Mouse (Mus musculus) lung, embryonic 14.5 days (tissue): ENCODE measurements around the gene Fbxw2. TPM values are rescaled to one million over a fixed set of nuclear protein-coding genes. Genes with fewer than 3 reads are reported as not detected.
"Not testable (repeated sequence)": the region's sequence is repeated elsewhere in the genome, so short reads cannot be mapped to it uniquely, and the experiment has no call there.

ENCODE experiments used
- ATAC-seq: fragments of 200-750 bp; cut with Nextera tagmentation; 2 replicates; pipeline ENCODE4 v1.8.0; 2017; ENCODE audit warnings: mild to moderate bottlenecking, moderate TSS enrichment, moderate library complexity; ENCODE audit not compliant: insufficient read depth
- DNase-seq: peaks from one replicate; pipeline ENCODE4 v3.0.0-alpha.2; 2015
- H3K27ac ChIP-seq: fragments of 300-500 bp; sonication (generic); 2 replicates; pipeline ENCODE4 v1.5.1; 2014; ENCODE audit warnings: low read depth, mild to moderate bottlenecking, moderate library complexity
- H3K27me3 ChIP-seq: fragments of 300-500 bp; sonication (generic); 2 replicates; pipeline ENCODE4 v1.6.1; 2014; ENCODE audit warnings: low read length, control low read depth; ENCODE audit not compliant: insufficient read depth
- H3K36me3 ChIP-seq: fragments of 300-500 bp; sonication (generic); 2 replicates; pipeline ENCODE4 v1.6.1; 2014; ENCODE audit warnings: control low read depth; ENCODE audit not compliant: insufficient read depth
- H3K4me1 ChIP-seq: fragments of 300-500 bp; sonication (generic); 2 replicates; pipeline ENCODE4 v1.6.1; 2014; ENCODE audit warnings: antibody characterized with exemption, control low read depth; ENCODE audit not compliant: insufficient read depth
- H3K4me2 ChIP-seq: fragments of 300-500 bp; sonication (generic); 2 replicates; pipeline ENCODE4 v1.6.1; 2014; ENCODE audit warnings: mild to moderate bottlenecking
- H3K4me3 ChIP-seq: fragments of 300-500 bp; sonication (generic); 2 replicates; pipeline ENCODE4 v1.5.1; 2014; ENCODE audit warnings: low read depth, low read length
- H3K9ac ChIP-seq: fragments of 300-500 bp; sonication (generic); 2 replicates; pipeline ENCODE4 v1.6.1; 2014
- H3K9me3 ChIP-seq: fragments of 300-500 bp; sonication (generic); 2 replicates; pipeline ENCODE4 v1.6.1; 2016; ENCODE audit warnings: low read depth, low read length, control low read depth
- CTCF ChIP-seq: IDR thresholded peaks from 2 replicates; pipeline ENCODE4 v1.5.1; 2016; ENCODE audit warnings: antibody characterized with exemption, low read depth
- WGBS: fragments of 180-500 bp; shearing (Covaris S2); extraction: QIAGEN DNeasy Blood & Tissue Kit; methylation state at CpG from one replicate; pipeline ENCODE4 v1.1.7; 2014; 5-methylcytosine and 5-hydroxymethylcytosine counted together
- polyA plus RNA-seq: library from polyadenylated mRNA; unstranded; fragments of >200 nt; fragmentation: Nextera tagmentation; extraction: Ambion mirVana; gene quantifications from 2 replicates; pipeline ENCODE4 v1.2.1, GENCODE M21; 2014

Fbxw2 gene
- polyA plus RNA-seq, 1 experiment from 2014 or later = 77.5 TPM

DNA sequence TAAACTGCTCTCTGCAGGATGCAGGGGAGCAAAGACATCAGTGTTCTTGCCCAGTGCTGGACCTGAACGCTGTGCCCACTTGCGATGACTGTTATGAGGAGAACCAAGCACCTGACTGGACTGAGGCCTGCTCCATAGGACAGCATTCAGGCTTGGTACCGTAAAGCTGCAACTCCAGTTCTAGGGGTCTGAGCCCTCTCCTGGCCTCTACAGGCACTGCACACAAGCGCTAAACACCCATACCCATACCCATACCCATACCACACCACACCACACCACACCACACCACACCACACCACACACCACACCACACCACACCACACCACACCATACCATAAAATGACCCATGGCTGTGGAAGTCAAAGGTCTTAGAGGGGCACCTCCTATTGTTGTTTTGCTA is 29.2 kb upstream of the Fbxw2 start:
- 88% methylated on average over 4 of the region's 4 CpGs for WGBS
- Histone ChIP-seq H3K9me3 (no peaks in the 10 kb centered on the region), H3K27me3 (no peaks in the 10 kb centered on the region), H3K36me3 (peaks cover 92% of the 10 kb centered on the region), H3K27ac (no peak overlapping the region), H3K4me3 (no peak overlapping the region), H3K4me2 (no peak overlapping the region), H3K9ac (no peak overlapping the region), H3K4me1 (no peaks in the 10 kb centered on the region)
- no peak for ATAC-seq
- TF ChIP-seq CTCF = peak; percentile 42
- no peak for DNase-seq

DNA sequence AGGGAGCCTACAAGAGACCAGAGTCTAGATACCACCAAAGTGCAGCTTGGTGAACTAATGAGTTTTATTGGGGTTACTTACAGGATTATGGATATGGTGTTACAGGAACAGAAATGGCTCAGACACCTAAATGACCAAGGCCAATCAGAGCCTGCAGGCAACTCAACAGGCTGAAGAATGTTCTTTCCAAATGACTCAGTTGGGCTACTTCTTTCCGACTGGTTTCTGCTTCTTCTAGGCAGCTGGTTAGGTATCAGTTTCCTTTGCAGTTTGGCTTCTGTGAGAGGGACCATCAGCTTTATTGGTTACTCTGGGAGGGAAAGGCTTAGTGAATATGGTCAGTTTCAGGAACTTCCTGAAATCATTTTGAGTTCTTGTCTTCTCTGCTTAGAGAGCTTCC is 21.6 kb upstream of the Fbxw2 start:
- Histone ChIP-seq H3K36me3 (peaks cover 29% of the 10 kb centered on the region), H3K9me3 (no peaks in the 10 kb centered on the region), H3K4me3 (no peak overlapping the region), H3K4me1 (no peaks in the 10 kb centered on the region), H3K4me2 (no peak overlapping the region), H3K27ac (no peak overlapping the region), H3K9ac (no peak overlapping the region), H3K27me3 (no peaks in the 10 kb centered on the region)
- DNase-seq (no peak), ATAC-seq (no peak)
- 75% methylated on average over 1 of the region's 1 CpGs for WGBS
- TF ChIP-seq CTCF = no peak

DNA sequence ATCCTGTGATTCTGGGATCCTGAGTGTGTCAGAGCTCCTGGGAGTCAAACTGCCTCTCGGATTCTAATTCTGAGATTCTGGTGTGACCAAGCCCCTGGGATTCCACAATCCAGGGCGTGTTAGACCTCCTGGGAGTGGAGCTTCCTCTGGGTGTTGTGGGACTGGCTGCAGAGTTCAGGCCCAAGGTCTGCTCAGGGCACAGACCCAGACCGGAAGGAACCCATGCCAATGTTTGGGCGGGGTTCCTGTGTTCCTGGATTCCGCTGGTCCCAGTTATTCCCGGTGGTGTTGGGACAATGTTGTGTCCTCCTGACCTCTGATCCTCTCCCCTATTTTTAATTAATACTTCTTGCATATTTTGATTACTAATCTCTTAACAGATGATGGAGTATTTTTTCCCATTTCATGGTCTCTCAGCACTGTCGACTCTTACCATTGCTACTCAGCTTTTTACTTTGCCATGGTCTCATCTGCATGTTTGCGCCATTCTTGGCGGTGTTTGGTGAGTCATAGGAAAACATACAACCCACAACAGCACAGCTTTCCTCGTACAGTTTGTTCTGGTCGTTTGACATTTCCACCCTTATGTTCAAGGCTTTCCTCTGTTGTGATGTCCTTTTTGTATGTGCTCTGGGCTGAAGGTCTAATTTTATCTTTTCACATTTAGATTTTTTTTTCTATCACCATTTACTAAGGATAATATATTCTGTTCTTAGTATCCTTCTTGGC is 17.3 kb upstream of the Fbxw2 start:
- Histone ChIP-seq H3K9me3 (no peaks in the 10 kb centered on the region), H3K27me3 (no peaks in the 10 kb centered on the region), H3K27ac (no peak overlapping the region), H3K4me2 (no peak overlapping the region), H3K4me1 (no peaks in the 10 kb centered on the region), H3K4me3 (no peak overlapping the region), H3K9ac (no peak overlapping the region), H3K36me3 (no peaks in the 10 kb centered on the region)
- TF ChIP-seq CTCF = no peak
- no peak for ATAC-seq
- 72% methylated on average over 11 of the region's 11 CpGs for WGBS
- DNase-seq = no peak

DNA sequence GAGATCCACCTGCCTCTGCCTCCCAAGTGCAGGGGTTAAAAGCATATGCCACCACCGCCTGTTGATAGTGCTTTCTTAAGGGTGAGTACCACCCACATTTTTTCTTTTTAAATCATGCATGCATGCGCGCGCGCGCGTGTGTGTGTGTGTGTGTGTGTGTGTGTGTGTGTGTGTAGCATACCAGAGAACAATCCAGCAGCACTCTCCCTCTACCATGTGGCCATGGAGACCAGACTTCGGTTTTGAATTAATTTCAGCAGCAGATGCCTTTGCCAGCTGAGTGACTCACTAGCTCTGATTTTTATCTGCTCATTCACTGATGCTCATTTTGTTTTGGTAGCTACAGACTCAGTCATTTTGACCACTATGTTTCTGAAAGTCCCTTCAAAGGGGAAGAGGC is 15.6 kb upstream of the Fbxw2 start:
- no peaks in the 10 kb centered on the region for H3K9me3 ChIP-seq
- no peak overlapping the region for H3K9ac ChIP-seq
- 85% methylated on average over 8 of the region's 8 CpGs for WGBS
- ATAC-seq (no peak), DNase-seq (no peak)
- H3K36me3 ChIP-seq = no peaks in the 10 kb centered on the region
- no peak overlapping the region for H3K27ac ChIP-seq
- no peak overlapping the region for H3K4me3 ChIP-seq
- TF ChIP-seq CTCF = no peak
- no peaks in the 10 kb centered on the region for H3K4me1 ChIP-seq
- H3K4me2 ChIP-seq = no peak overlapping the region
- H3K27me3 ChIP-seq = no peaks in the 10 kb centered on the region

DNA sequence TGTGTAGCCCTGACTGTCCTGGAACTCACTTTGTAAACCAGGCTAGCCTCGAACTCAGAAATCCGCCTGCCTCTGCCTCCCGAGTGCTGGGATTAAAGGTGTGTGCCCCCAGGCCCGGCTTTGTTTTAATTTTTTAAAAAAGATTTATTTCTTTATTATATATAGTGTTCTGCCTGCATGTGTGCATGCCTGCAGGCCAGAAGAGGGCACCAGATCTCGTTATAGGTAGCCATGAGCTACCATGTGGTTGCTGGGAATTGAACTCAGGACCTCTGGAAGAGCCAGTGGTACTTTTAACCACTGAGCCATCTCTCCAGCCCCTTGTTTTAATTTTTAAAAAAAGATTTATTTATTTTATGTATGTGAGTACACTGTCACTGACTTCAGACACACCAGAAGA is 14.0 kb upstream of the Fbxw2 start:
- DNase-seq, H3K4me2 ChIP-seq, H3K27me3 ChIP-seq, ATAC-seq, H3K9me3 ChIP-seq, H3K4me1 ChIP-seq, H3K36me3 ChIP-seq, H3K27ac ChIP-seq, H3K9ac ChIP-seq, H3K4me3 ChIP-seq: not testable (repeated sequence)
- WGBS = 78% methylated on average over 5 of the region's 5 CpGs
- TF ChIP-seq CTCF = 0 out of 2 replicates have a peak, but pooled peaks have one; percentile 8

DNA sequence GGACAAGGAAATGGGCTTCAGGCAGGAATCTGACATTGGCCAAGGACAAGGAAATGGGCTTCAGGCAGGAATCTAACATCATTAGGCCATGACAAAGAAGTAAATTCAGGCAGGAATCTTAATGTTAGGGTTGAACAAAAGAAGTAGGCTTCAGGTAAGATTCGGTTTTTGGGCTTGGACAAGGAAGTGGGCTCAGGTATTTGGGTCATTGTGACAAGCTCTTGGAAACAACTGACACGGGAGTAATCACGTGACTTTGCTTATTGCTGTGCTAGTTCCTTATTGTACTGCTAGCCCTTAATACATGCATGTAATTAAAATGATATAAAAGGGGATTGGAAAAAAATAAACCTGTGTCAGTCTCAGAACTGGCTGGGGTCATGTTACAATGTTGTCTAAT is 9.6 kb upstream of the Fbxw2 start:
- no peak for TF ChIP-seq CTCF
- no peaks in the 10 kb centered on the region for H3K27me3 ChIP-seq
- WGBS = 73% methylated on average over 3 of the region's 3 CpGs
- H3K4me3 ChIP-seq = no peak overlapping the region
- no peaks in the 10 kb centered on the region for H3K4me1 ChIP-seq
- no peaks in the 10 kb centered on the region for H3K36me3 ChIP-seq
- no peak overlapping the region for H3K9ac ChIP-seq
- ATAC-seq (no peak), DNase-seq (no peak)
- H3K4me2 ChIP-seq = no peak overlapping the region
- no peak overlapping the region for H3K27ac ChIP-seq
- H3K9me3 ChIP-seq = no peaks in the 10 kb centered on the region

DNA sequence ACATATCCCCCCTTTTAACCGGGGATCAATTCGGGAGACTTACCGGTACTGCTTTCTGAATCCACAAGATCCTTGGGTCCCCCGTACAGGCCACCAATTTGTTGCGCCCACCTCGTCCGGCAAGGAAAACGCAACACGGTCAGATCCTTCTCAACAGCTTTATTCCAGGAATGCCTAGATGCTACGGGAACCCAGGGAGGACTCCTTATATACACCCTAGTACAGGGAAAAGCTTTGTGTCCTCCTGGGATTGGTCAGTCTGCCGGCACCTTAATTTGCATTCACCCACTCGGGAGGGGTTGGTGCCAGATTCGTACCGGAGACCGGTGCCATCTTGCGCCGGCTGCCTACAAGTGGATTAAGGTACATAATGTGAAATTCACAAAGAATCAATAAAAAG is 7.5 kb upstream of the Fbxw2 start:
- no peak for ATAC-seq
- Histone ChIP-seq H3K9ac (no peak overlapping the region), H3K36me3 (no peaks in the 10 kb centered on the region), H3K4me3 (no peak overlapping the region), H3K4me2 (no peak overlapping the region), H3K27me3 (no peaks in the 10 kb centered on the region), H3K4me1 (no peaks in the 10 kb centered on the region), H3K27ac (no peak overlapping the region), H3K9me3 (no peaks in the 10 kb centered on the region; the same call in 1 of the 2 replicates)
- WGBS = 85% methylated on average over 17 of the region's 17 CpGs
- no peak for TF ChIP-seq CTCF
- no peak for DNase-seq

DNA sequence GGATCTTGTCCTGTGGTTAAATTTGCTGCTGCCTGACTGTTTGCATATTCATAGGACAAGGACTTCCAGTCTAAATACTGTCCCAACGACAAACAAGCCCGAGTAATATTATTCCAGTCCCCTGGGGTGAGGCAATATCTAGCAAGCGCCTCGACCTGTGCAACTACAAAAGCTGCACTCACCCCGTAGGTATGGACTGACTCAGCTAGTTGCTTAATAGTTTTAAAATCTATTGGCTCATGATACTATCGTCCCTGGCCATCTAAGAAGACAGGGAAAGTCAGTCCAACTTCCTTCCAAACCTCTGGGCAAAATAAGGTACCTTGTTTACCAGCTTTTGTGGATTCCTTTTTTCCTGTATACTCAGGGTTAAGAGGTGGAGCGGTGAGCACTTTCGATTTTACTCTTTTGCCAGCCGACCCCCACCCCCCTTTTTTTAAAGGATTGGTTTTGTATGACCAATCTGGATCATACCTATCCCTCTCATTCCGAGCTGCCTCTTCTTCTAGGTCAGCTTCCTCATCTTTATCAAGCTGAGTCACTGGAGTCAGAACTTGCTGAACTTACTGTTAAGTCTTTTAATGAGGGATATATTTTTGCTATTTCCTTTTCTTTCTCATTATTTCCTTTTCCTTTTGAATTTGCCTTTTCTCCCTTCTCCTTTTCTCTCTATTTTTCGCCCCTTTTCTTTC is 6.8 kb upstream of the Fbxw2 start, which contains the start of gene Gm34653:
Gm34653 (plus strand) TSS at position 242 of the 692 bp plus-strand sequence.
- ATAC-seq, H3K27ac ChIP-seq, H3K36me3 ChIP-seq, H3K4me1 ChIP-seq, H3K4me3 ChIP-seq, H3K4me2 ChIP-seq, H3K27me3 ChIP-seq, H3K9ac ChIP-seq, DNase-seq, H3K9me3 ChIP-seq: not testable (repeated sequence)
- WGBS = 67% methylated on average over 11 of the region's 11 CpGs

DNA sequence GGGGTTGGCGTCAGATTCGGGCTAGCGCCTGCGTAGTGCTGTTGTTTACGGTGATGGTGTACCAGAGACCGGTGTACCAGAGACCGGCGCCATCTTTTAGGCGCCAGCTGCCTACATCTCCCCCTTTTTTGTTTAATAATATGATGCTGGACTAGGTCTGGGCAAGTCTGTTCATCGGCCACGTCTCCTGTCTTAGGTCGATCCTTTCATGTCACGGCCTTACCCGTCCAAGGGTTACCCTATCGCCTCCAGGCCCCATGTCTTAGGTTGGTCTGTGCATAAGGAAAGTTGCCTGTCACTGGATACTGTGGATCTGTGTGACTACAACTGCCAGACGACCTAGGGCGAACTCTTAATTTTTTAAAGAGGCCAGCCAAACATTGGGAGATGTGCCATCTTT is 4.0 kb upstream of the Fbxw2 start:
- not testable (repeated sequence) for DNase-seq, H3K36me3 ChIP-seq, H3K9ac ChIP-seq, H3K4me2 ChIP-seq, H3K27ac ChIP-seq, H3K27me3 ChIP-seq, ATAC-seq, H3K9me3 ChIP-seq, H3K4me3 ChIP-seq, H3K4me1 ChIP-seq
- WGBS = 92% methylated on average over 17 of the region's 17 CpGs
